Mouse (Mus musculus) myocyte (in vitro differentiated cells): ENCODE results near the gene Fkbp14.

Source experiments
- CEBPB ChIP-seq: IDR thresholded peaks from 2 replicates; pipeline ENCODE4 v1.6.1; 2011; ENCODE audit warnings: mild to moderate bottlenecking, moderate library complexity; ENCODE audit not compliant: poor library complexity, insufficient read depth, severe bottlenecking
- POLR2A ChIP-seq: IDR thresholded peaks from one replicate; pipeline ENCODE4 v1.6.1; 2011; ENCODE audit warnings: low read depth, mild to moderate bottlenecking, control low read depth, moderate library complexity; ENCODE audit not compliant: insufficient read length
- POLR2AphosphoS2 ChIP-seq: IDR thresholded peaks from one replicate; pipeline ENCODE4 v1.6.1; 2011; ENCODE audit warnings: low read depth, control low read depth; ENCODE audit not compliant: insufficient read length
- SRF ChIP-seq: IDR thresholded peaks from one replicate; pipeline ENCODE4 v1.6.1; 2011; ENCODE audit warnings: low read depth; ENCODE audit not compliant: control insufficient read depth, insufficient read length
- USF1 ChIP-seq: IDR thresholded peaks from one replicate; pipeline ENCODE4 v1.6.1; 2011; ENCODE audit warnings: low read depth, mild to moderate bottlenecking, control low read depth, moderate library complexity

- no peak for TF ChIP-seq POLR2A
- no peak for TF ChIP-seq POLR2AphosphoS2
- TF ChIP-seq USF1 = no peak
- TF ChIP-seq CEBPB = no peak
- no peak for TF ChIP-seq SRF
Observed at GRCm38 (mm10) chr6:54535485-54535884, 61.6 kb downstream of the Fkbp14 start.
